Mouse (Mus musculus) heart, postnatal 0 days (tissue): Measurements from ENCODE around the gene Tbx4.

Source experiments
- CTCF ChIP-seq: IDR thresholded peaks from 2 replicates; pipeline ENCODE4 v1.5.1; 2016; ENCODE audit warnings: antibody characterized with exemption, control low read depth, low read depth
- EP300 ChIP-seq: IDR thresholded peaks from 2 replicates; pipeline ENCODE4 v1.6.1; 2016; ENCODE audit warnings: antibody characterized with exemption, low read depth

DNA sequence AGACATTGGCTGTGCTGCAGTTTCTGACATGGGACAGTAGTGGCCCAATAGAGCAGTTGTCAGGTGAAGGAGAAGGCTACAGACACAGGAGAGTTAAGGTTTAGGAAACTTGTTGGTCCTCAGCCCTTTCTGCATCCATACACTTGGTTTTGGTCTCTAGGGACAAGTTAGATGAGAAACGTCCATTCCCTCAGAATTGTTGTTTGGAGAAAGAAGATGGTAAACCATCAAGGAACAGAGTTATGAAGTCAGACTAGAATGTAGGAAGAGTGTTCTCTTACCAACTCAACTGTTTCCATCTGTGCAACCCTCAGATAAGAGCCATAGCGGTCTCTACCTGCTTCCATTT, 5.4 kb downstream of the Tbx4 start:
- TF ChIP-seq EP300: no peak
- no peak for TF ChIP-seq CTCF
